Mouse (Mus musculus) heart, embryonic 13.5 days (tissue): ENCODE measurements around the gene Prelp. TPM values are rescaled to one million over a fixed set of nuclear protein-coding genes. Genes with fewer than 3 reads are reported as not detected.

Source experiments
- ATAC-seq: fragments of 200-750 bp; cut with Nextera tagmentation; 2 replicates; pipeline ENCODE4 v1.8.0; 2017; ENCODE audit warnings: moderate TSS enrichment; ENCODE audit not compliant: insufficient number of reproducible peaks, low FRiP score, low TSS enrichment; ENCODE audit errors: extremely low read depth
- H3K27ac ChIP-seq: fragments of 300-500 bp; sonication (generic); replicated peaks from 2 replicates; pipeline ENCODE4 v1.5.1; 2015; ENCODE audit warnings: moderate library complexity, mild to moderate bottlenecking, inconsistent platforms
- H3K27me3 ChIP-seq: fragments of 300-500 bp; sonication (generic); replicated peaks from 2 replicates; pipeline ENCODE4 v1.6.1; 2015; ENCODE audit warnings: mild to moderate bottlenecking, inconsistent platforms
- H3K36me3 ChIP-seq: fragments of 300-500 bp; sonication (generic); 2 replicates; pipeline ENCODE4 v1.6.1; 2015; ENCODE audit warnings: mild to moderate bottlenecking, inconsistent platforms
- H3K4me1 ChIP-seq: fragments of 300-500 bp; sonication (generic); 2 replicates; pipeline ENCODE4 v1.6.1; 2015; ENCODE audit warnings: inconsistent platforms
- H3K4me2 ChIP-seq: fragments of 300-500 bp; sonication (generic); 2 replicates; pipeline ENCODE4 v1.6.1; 2015; ENCODE audit warnings: inconsistent platforms, mild to moderate bottlenecking, moderate library complexity
- H3K4me3 ChIP-seq: fragments of 300-500 bp; sonication (generic); 2 replicates; pipeline ENCODE4 v1.5.1; 2015; ENCODE audit warnings: moderate library complexity, mild to moderate bottlenecking, inconsistent platforms
- H3K9ac ChIP-seq: fragments of 300-500 bp; sonication (generic); 2 replicates; pipeline ENCODE4 v1.6.1; 2015; ENCODE audit warnings: inconsistent platforms, mild to moderate bottlenecking, moderate library complexity
- H3K9me3 ChIP-seq: fragments of 300-500 bp; sonication (generic); 2 replicates; pipeline ENCODE4 v1.6.1; 2016; ENCODE audit warnings: inconsistent platforms
- WGBS: fragments of 180-500 bp; shearing (Covaris S2); methylation state at CpG from one replicate; pipeline ENCODE4 v1.1.7; 2015; ENCODE audit warnings: mixed read lengths; 5-methylcytosine and 5-hydroxymethylcytosine counted together
- polyA plus RNA-seq: library from polyadenylated mRNA; unstranded; fragments of >200 nt; fragmentation: Nextera tagmentation; extraction: Ambion mirVana; gene quantifications from 2 replicates; pipeline ENCODE4 v1.2.1, GENCODE M21; 2015

Prelp gene
- polyA plus RNA-seq, 1 experiment from 2014 or later: 3.1 TPM

DNA sequence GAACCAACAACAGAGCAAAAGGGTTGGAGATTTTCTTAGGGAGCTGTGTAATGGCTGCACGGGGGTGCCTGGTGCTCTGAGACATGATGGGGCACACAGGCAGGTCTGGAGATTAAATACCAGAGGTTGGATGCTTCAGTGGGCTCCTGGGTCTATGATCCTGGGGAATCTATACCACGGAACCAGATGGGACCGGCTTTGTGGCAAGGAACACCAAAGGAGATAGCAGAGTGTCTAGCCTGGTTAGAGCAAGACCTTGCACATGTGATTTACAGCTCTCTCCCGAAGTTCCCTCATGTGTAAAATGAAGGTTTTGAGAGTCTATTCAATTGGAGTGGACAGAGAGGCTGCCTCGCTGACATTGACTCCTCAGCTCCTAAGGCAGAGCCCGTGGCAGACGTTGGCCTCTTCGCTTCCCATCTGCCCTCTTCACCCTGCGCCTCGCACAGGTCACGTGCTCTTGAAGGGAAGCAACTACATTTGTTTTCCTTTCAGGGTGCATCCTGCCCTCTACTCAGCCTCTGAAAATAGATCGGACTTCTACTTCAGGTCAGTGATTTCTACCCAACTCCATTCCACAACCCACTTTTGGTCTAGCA is 42.3 kb downstream of the Prelp start:
- Histone ChIP-seq H3K27me3 (no peaks in the 10 kb centered on the region), H3K36me3 (no peaks in the 10 kb centered on the region), H3K4me2 (no peak overlapping the region), H3K27ac (no peak overlapping the region), H3K4me1 (peaks cover 51% of the 10 kb centered on the region), H3K4me3 (no peak overlapping the region), H3K9ac (no peak overlapping the region), H3K9me3 (no peaks in the 10 kb centered on the region)
- WGBS: 57% methylated on average over 12 of the region's 12 CpGs
- ATAC-seq: no peak

DNA sequence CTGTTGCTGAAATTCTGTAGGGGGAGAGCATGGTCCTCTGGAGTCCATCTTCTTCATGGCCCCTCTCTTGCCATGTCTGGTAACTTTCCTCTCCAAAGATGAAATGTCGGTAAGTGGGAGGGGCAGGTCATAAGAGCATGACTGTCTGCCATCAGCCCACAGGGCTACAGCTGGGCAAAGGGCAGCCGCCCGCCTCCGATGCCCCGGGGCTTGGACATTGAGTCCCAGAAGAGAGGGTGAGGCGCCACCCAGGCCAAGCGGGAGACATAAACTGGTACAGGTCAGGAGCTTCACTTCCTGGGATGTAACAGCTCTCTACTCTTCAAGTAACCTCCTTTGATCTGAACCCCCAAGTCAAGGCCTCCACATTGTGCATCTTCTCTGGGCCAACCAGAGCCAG is 44.3 kb downstream of the Prelp start:
- ATAC-seq: no peak
- no peak overlapping the region for H3K4me3 ChIP-seq
- no peaks in the 10 kb centered on the region for H3K9me3 ChIP-seq
- no peaks in the 10 kb centered on the region for H3K27me3 ChIP-seq
- no peaks in the 10 kb centered on the region for H3K36me3 ChIP-seq
- H3K4me2 ChIP-seq: no peak overlapping the region
- 87% methylated on average over 7 of the region's 7 CpGs for WGBS
- H3K9ac ChIP-seq: no peak overlapping the region
- H3K27ac ChIP-seq: no peak overlapping the region
- peaks cover 47% of the 10 kb centered on the region for H3K4me1 ChIP-seq

DNA sequence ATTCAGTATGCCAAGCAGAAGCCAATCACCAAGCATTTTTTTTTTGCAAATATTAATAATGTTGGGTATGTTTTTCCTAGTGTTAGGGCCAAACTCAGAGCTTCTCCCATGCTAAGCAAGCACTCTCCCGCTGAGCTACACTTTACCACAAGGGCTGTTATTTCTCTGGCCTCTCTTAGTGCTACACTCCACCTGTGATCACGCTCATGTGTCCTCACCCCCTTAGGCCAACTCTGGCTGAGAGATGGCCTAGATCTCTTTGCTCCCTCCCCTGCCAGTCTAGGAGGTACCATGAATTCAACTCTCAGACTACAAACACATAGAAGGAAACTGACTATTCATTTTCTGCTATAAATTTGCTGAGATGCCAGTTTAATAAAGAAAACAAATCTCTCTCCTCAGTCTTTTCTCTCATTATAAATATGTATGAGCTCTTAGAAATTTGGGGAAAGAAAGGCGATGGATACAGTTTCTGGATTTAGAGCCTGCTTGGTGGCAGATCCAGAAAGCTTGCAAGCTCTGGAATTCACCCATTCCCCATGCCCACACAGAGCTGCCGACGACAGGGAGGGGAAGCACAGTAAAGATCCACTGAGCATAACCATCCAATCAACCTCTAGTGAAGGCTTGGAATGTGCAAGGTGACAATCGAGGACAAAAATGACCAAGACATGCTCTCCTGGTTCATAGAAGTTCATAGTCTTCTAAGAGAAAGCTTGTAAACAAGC is 48.0 kb downstream of the Prelp start:
- no peaks in the 10 kb centered on the region for H3K27me3 ChIP-seq
- H3K9me3 ChIP-seq: no peaks in the 10 kb centered on the region
- no peaks in the 10 kb centered on the region for H3K36me3 ChIP-seq
- H3K4me1 ChIP-seq: peaks cover 26% of the 10 kb centered on the region
- no peak overlapping the region for H3K4me2 ChIP-seq
- H3K9ac ChIP-seq: no peak overlapping the region
- H3K4me3 ChIP-seq: no peak overlapping the region
- ATAC-seq: no peak
- 0 out of 2 replicates have a peak overlapping the region, but pooled peaks have one; percentile 48 for H3K27ac ChIP-seq
- WGBS: 58% methylated on average over 6 of the region's 6 CpGs

DNA sequence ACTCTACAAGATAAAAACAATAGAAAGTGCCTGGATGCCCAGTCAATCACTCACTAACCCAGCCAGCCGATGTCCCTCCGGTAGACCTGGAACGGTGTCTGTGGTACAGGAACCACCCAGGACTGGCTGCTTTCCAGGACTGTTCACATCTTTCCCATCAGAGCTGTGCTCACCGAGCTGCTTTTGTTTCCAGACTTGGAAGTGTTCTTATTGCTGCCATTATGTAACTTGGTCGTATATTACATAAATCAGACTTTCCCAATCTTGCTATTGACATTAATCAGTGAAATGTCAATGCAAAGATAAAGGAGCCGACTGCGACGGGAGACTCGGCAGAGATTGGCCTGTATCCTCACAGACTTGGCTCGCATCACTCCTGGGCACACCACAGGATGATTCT is 50.0 kb downstream of the Prelp start:
- Histone ChIP-seq H3K27me3 (no peaks in the 10 kb centered on the region), H3K4me2 (no peak overlapping the region), H3K27ac (no peak overlapping the region), H3K4me3 (no peak overlapping the region), H3K36me3 (no peaks in the 10 kb centered on the region), H3K9me3 (no peaks in the 10 kb centered on the region), H3K9ac (no peak overlapping the region), H3K4me1 (peaks cover 26% of the 10 kb centered on the region)
- 51% methylated on average over 10 of the region's 10 CpGs for WGBS
- ATAC-seq: no peak

DNA sequence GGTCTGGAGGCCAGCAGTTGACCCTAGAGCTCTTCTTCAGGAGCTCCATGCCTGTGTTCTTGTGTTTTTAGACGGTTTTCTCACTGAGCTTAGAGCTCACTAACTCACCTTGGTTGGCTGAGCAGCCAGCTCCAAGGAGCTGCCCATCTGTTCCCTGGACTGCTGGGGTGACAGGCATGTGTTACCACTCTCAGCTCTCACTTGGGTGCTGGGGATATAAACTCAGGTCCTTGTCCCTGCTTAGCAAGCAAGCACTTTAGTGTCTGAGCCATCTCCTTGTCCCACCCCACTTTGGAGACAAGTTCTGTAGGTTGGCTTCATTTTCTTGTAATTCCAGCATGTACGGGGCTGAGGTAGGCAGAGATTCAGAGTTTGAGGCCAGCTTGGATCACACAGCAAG is 52.0 kb downstream of the Prelp start:
- Histone ChIP-seq H3K27me3 (no peaks in the 10 kb centered on the region), H3K4me2 (no peak overlapping the region), H3K9ac (no peak overlapping the region), H3K36me3 (no peaks in the 10 kb centered on the region), H3K4me3 (no peak overlapping the region), H3K4me1 (peaks cover 18% of the 10 kb centered on the region), H3K27ac (no peak overlapping the region), H3K9me3 (no peaks in the 10 kb centered on the region)
- WGBS: 61% methylated on average over 2 of the region's 2 CpGs
- no peak for ATAC-seq

DNA sequence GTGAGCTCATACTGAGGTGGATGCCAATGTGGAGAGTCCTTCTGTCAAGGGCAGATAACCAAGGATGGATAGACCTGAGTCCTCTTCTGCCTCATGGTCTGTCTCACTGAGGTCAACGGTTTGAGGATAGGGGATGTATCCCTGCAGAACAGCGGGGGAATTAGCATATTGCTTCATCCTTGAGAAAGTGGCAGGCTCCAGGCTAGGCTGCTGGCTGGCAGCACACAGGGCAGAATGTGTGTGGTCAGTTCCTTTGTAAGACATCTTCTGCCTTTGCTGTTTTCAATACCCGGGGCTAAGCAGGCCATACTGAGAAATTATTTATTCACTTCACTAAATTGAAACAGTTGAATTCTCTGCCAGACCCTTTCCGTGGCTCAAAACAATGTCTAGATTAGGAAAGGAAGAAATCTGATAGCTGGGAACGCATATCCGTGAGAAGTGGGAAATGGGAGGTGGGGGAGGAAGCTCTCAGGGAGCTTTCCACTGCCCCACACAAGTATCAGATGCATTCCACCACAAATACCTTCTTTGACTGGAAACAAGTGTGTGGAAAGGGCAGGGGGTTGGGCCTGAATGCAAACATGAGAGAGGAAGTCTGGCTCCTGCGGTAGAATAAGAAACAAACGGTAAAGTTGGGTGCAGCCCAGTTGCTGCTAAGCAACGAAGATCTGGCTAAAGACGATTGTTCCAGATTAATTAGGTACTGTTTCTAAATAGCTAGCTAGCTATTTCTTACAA is 57.8 kb downstream of the Prelp start:
- H3K4me1 ChIP-seq: peaks cover 44% of the 10 kb centered on the region
- ATAC-seq: no peak
- H3K27me3 ChIP-seq: no peaks in the 10 kb centered on the region
- peak overlapping the region; percentile 84 for H3K27ac ChIP-seq
- H3K9ac ChIP-seq: peak overlapping the region; percentile 16; the same call in 1 of the 2 replicates
- H3K4me3 ChIP-seq: no peak overlapping the region
- 13% methylated on average over 10 of the region's 10 CpGs for WGBS
- peak overlapping the region; percentile 33 for H3K4me2 ChIP-seq
- H3K9me3 ChIP-seq: no peaks in the 10 kb centered on the region
- no peaks in the 10 kb centered on the region for H3K36me3 ChIP-seq

DNA sequence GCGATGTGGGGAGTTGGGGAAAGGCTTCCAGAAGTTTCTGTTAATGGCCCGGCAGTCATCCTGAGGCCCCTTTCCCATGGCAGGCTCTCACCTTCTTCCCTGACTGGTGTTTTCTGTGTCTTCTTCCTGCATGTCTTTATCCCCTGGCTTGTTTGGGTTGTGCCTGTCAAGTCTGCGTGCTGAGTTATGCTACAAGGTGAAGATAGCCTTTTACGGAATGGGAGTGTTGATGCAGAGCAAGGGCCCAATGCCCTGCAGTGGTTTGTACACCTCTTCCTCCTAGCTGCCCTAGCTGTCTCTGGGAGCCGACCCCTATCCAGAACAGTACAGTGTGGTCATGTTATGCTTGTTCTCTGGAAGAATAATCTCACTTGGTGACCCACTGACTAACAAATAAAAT is 60.2 kb downstream of the Prelp start:
- peaks cover 49% of the 10 kb centered on the region for H3K4me1 ChIP-seq
- no peaks in the 10 kb centered on the region for H3K9me3 ChIP-seq
- no peak overlapping the region for H3K4me2 ChIP-seq
- 37% methylated on average over 5 of the region's 5 CpGs for WGBS
- no peaks in the 10 kb centered on the region for H3K36me3 ChIP-seq
- H3K27ac ChIP-seq: no peak overlapping the region
- no peak overlapping the region for H3K4me3 ChIP-seq
- no peak overlapping the region for H3K9ac ChIP-seq
- no peak for ATAC-seq
- 0 out of 2 replicates have a peak, but pooled peaks cover 3% of the 10 kb centered on the region for H3K27me3 ChIP-seq

Other genes with a start within 250 kb of the Prelp start
- 0.24 and 0.39 TPM in 2 replicates for gene Lax1, start 231.3 kb downstream of the Prelp start, polyA plus RNA-seq
- 13.9 and 16.8 TPM in 2 replicates for gene Atp2b4, start 120.4 kb downstream of the Prelp start, polyA plus RNA-seq
- gene Optc, start 13.4 kb downstream of the Prelp start, polyA plus RNA-seq: 0.32 and 0.41 TPM in 2 replicates
- gene Fmod, start 115.8 kb upstream of the Prelp start, polyA plus RNA-seq: 22.8 and 26.3 TPM in 2 replicates
- 33.1 and 37.0 TPM in 2 replicates for gene Btg2, start 157.7 kb upstream of the Prelp start, polyA plus RNA-seq
- gene Chit1, start 189.8 kb upstream of the Prelp start, polyA plus RNA-seq: 0.59 and 0.75 TPM in 2 replicates